Mouse (Mus musculus) CD4-positive, CD25-positive, alpha-beta regulatory T cell, adult 9 weeks (primary cell): ENCODE measurements around the gene Syvn1. TPM values are rescaled to one million over a fixed set of nuclear protein-coding genes. Genes with fewer than 3 reads are reported as not detected.

Experiments used
- polyA plus RNA-seq: library from polyadenylated mRNA; unstranded; fragments of 100-300 nt; shearing (Covaris generic); gene quantifications from one replicate; pipeline ENCODE4 v1.2.1, GENCODE M21; 2017

Gene Syvn1
- 51.3 TPM for polyA plus RNA-seq

DNA sequence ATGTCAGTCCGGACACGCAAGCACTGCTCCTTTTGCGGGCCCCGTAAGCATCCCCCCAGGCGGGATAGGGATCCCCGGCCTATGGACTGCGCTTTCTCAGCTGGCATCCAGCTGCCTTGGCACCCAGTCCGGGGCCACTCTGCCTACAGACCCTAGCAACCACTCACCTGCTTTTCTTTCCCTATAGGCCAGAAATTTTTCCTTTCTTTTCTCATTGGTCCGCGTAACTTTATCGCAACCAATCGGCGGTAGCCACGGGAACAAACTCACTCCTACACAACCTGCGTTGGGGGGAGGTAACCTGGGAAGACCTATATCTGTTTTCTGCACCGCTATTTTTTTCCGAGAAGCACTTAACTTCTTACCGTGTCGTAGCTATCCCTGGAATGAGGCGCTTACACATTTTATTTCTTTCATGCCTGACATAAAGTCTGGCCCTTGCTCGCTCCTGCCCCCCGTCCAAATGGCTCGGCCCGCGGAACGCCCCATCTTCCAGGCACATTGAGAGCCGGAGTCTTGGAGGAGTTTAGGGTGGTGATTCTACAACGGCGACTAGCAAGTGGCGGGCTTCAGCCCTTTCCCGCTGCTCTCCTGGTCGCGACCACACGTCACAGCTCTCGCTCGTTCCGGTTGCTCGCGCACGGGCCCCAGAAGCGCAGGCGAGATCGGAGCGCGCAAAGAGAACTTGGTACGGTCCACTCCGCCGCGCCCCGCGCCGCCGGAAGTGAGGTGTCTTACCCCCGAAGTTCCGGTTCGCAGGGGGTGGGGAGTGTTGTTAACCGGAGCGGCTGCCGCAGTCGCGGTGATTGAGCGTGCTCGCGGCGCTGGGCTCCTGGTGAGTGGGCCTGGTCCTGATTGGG, at the start of gene Syvn1:
Gene Syvn1 (plus strand): TSS at position 283 of the 860 bp plus-strand sequence.

DNA sequence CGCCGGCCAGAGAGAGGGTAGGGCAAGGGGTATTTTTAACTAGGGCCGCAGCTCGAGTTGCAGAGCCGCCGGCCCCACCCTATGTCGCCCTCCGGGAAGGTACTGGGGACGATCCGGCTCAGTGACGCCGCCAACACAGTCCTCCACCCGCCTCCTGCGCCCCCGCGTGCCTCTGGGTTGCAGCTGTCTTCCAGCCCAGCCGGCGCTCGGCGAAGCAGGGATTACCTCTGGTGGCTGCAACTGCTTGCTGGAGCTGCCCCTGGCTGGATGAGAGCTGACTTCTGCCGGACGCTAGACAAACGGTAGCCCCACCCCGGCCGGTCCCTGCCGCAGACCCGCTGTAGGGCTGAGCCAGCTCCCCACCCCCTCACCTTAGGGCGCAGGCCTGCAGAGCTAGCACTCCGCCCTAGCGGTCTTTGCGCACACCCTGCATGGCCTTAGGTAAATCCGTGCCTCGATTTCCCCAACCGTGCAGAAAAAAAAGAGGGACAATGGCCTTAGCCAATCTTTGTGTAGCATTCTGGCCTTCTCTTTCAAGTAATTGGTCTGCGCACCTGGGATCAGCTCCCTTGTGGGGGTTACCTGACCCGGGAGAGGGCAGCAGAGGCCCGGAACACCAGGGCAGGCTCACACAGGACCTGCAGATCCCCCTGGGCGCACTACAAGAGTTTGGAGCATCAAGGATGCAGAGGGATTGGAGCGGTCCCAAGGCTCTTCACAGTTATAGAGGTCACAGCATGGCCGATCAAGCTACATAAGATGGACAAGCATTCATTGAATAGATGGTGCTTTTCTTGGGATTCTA, 30.7 kb upstream of the Syvn1 start, which contains the start of gene Capn1:
Gene Capn1 (minus strand): TSS at position 387 of the 805 bp plus-strand sequence.

DNA sequence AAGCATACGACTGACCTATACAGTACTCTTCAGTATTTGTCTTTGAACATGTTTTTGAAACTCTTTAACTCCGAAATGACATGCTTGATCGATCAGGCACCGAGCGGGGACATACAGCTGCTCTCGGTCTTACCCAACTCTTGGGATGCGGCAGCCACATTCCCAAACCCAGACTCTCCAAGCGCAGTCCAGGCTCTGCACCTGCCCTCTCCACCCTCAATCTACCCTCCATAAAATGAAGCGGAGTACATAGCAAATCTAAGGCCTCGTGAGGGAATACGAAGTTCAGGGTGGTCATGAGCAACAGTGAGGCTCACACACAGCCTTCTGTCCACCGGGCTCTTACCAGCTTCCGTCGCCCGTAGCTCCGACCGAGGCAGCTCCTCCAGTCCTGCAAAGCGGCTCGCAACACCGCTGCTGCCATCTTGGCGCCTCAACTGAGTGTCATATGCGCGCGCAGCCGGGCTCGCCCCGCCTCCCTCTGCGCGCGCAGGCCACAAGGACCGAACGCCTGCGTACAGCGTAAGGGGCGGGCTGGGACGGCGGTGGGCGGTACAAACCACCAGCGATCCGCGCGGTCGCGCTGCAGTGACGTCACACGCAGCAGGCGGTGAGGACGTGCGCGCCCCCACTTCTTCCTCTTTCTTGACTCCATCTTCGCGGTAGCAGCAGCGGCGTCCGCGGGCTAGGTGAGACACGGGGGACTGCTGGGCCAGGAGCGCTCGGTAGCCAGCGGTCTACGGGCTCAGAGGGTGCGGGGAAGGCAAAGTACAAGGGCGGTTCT, 11.1 kb downstream of the Syvn1 start, which contains the start of the genes Mrpl49 and Fau:
Gene Mrpl49 (minus strand): TSS at position 473 of the 784 bp plus-strand sequence.
Gene Fau (plus strand): TSS at position 532 of the 784 bp plus-strand sequence.

DNA sequence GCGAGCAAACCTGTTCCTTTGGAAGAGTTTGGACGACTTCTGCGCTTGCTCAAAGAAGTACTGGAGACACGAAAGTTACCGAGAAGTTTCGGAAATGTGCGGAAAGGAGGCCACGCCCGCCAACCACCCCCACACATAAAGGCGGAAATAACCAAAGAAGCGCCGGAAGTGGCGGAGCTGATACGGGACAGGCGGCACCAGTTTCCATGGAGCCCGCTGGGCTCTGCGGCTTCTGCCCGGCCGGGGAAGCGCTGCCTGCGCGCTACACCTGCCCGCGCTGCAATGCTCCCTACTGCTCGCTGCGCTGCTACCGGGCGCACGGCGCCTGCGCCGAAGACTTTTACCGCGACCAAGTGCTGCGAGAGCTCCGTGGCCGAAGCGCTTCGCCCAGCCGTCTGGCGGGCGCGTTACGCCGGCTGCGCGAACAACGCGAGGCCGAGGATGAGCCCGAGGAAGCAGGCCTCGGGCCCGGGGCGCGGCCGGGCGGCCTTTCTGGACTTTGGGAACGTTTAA, 14.7 kb downstream of the Syvn1 start, which contains the start of gene Znhit2:
Gene Znhit2 (plus strand): TSS at position 172 of the 513 bp plus-strand sequence.

DNA sequence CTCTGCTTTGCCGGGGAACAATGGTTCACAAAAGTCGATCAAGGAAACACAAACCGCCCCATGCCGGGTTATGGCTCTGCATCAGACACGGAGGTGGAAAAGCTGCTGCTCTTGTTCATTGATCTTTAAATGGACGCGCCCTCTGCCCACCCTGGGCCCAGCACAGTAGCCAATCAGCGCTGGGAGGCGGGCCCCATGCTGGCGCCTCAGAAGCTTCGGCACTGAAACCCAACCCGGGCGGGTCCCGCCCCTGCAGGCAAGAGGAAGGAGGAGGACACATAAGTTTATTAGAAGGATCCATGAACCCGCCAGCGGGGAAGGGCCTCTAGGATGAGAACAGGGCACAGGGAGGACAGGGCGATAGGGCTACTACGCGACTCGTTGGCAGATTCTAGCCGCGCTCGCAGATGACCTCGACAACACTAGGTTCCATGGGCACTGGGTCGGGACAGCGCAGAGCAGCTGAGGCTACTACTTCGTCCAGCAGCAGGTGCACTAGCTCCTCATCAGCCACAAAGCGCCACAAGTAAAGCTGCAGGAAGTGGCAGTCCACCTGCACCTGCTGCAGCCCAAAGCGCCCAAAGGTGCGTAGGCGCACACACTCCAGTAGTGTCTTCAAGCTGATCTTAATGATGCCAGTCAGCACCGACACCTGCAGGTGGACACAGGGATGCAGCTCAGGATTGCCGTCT, 21.5 kb downstream of the Syvn1 start, which contains the start of gene Tm7sf2:
Gene Tm7sf2 (minus strand): TSS at position 650 of the 692 bp plus-strand sequence.

DNA sequence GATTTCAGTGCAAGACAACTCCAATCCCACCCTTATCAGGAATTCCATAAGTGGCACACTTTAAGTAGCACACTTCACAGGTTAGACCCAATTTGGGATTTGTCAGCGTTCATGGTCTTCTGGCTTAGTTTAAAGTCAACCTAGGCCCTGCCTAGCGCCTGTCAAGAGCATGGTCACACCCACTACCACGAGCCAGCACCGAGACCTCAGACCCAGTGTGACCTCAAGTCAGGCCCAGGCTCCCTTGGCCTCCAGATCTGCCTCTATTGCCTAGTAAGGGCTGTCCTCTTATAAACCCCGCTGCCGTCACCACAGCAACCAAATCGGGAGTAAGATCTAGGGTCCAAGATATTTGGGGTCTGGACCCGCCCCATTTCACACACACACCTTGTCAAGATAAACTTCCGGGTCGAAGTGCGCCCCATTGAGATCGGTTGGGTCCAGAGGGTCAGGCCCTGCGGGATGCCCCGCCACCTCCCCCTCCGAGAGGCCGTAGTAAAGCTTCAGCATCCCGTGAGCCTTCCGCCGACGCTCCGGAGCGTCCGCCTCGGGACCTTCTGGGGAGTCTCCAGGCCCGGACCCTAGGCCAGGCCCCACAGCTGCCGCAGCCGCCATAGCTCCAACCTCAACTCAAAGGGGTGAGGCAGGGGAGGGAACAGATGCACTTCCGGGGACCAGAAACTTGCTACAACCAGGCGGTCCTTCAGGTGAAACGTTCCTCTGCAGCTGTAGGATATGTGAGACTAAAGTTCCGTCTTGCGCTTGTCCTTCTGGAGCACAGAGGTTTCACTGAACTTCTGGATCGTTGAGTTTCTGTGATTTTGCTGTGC, 30.4 kb downstream of the Syvn1 start, which contains the start of gene Vps51:
Gene Vps51 (minus strand): TSS at position 668 of the 830 bp plus-strand sequence.

DNA sequence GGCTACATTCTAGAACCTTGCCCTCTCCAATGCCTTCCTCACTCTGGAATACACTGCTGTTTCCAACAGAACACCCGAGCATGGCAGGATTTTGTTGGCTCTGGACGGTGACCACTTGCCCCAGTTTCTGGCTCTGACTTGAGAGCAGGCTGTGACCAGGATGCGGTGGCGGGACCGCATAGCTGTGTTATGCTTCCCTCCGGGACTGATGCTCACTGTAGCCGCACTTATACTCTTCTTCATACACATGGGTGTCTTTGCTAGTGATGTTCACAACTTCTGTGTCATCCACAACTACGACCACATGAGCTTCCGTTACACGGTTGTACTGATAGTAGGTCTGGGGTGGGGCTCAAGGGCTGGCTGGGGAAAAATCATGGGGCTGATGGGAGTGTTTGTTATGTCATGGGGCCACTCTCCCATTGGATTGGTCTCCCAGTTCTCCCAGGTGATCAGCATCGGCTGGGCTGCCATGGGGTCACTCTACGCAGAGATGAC, 33.7 kb downstream of the Syvn1 start, which contains the start of gene Tmem262:
Gene Tmem262 (plus strand): TSS at position 51 of the 498 bp plus-strand sequence.

DNA sequence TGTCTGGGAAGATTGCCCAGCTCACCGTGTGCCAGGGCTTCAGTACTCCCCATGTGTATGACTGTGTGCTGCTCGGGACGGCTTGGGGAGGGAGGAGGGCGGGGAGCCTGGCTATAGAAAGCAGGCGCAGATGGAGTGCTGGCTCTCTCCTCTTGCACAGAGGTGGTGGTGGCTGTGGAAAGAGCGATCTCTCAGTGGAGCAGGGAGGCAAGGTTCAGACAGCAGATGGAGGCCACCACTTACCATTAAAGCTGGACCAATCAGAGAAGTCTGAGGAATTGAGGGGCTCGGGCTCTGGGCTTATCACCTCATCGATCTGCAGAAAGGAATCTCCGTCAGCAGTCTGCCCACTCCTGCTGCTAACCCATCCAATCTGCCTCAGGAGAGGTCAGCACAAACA, 35.8 kb downstream of the Syvn1 start, which contains the start of gene Gm28374:
Gene Gm28374 (minus strand): TSS at position 101 of the 400 bp plus-strand sequence.

DNA sequence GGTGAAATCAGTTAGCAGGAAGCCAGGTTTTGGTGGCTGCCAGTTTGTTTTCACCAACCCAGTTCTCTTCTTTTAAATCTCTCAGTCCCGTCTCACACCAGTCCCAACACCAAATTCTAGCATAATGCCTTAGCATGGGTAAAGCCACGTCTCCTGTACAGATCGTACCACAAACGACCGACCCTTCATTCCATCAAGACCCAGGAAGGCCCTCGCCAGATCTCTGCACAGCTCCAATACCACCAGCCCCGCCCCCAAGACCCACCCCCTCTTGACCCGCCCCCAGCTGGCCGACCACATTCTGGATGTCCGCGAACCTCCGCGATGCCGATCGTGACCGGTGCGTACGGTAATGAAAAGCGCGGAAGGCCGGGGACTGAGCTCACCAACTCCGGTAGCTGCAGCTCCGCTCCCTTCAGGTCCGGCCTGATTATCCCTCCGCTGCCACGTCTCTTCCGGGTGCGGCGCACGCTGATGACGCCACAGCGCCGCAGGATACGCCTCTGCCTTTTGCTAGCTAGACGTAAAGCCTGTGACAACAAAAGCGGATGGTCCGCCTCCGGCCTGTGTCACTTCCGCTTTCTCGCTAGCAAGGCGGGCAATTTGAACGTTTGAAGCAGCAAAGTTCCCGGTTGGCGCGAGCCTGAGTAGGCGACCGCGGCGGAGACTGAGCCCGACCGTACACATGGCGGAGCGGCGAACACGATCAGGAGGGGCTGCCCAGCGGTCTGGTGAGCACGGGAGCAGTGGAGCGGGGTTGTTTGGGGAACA, 38.3 kb downstream of the Syvn1 start, which contains the start of the genes Zfpl1 and Cdca5:
Gene Zfpl1 (minus strand): TSS at position 479 of the 771 bp plus-strand sequence.
Gene Cdca5 (plus strand): TSS at position 506 of the 771 bp plus-strand sequence.

DNA sequence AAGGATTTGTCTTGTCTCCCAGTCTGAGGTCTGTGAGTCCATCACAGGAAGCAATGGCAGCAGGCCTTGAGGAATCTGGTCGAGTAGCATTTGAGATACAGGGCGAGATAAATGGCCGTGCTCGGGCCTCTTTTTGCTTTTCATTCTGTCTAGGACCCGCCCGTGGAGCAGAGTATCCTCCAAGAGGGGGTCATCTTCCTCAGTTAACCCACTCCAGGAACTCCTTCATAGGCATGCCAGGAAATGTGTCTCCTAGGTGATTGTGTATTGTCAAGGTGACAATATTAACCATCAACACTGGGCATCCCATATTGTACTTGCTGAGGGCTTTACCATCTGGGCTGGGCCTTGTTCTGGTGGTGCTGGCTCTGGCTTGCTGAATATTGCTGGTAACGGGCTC, 47.7 kb downstream of the Syvn1 start, which contains the start of gene AC131692.1:
Gene AC131692.1 (plus strand): TSS at position 301 of the 400 bp plus-strand sequence.

Other genes starting within 250 kb of the Syvn1 start
- 335 TPM for gene Frmd8, start 171.3 kb upstream of the Syvn1 start, polyA plus RNA-seq
- gene Slc25a45, start 168.8 kb upstream of the Syvn1 start, polyA plus RNA-seq: 44.8 TPM
- 0.36 TPM for gene Tigd3, start 152.4 kb upstream of the Syvn1 start, polyA plus RNA-seq
- 210 TPM for gene Dpf2, start 133.6 kb upstream of the Syvn1 start, polyA plus RNA-seq
- gene Cdc42ep2, start 121.8 kb upstream of the Syvn1 start, polyA plus RNA-seq: 0.14 TPM
- 57.4 TPM for gene Pola2, start 82.4 kb upstream of the Syvn1 start, polyA plus RNA-seq
- gene Slc22a20, start 60.4 kb upstream of the Syvn1 start, polyA plus RNA-seq: not detected
- 84.5 TPM for gene Capn1, start 30.7 kb upstream of the Syvn1 start, polyA plus RNA-seq
- gene Mrpl49, start 11.2 kb downstream of the Syvn1 start, polyA plus RNA-seq: 61.3 TPM
- 1,170 TPM for gene Fau, start 11.3 kb downstream of the Syvn1 start, polyA plus RNA-seq
- gene Znhit2, start 14.6 kb downstream of the Syvn1 start, polyA plus RNA-seq: 5.8 TPM
- 15.6 TPM for gene Tm7sf2, start 21.8 kb downstream of the Syvn1 start, polyA plus RNA-seq
- gene Vps51, start 30.7 kb downstream of the Syvn1 start, polyA plus RNA-seq: 73.4 TPM
- not detected for gene Tmem262, start 33.5 kb downstream of the Syvn1 start, polyA plus RNA-seq
- 1.7 TPM for gene Gm28374, start 35.7 kb downstream of the Syvn1 start, polyA plus RNA-seq
- 47.2 TPM for gene Zfpl1, start 38.4 kb downstream of the Syvn1 start, polyA plus RNA-seq
- gene Cdca5, start 38.4 kb downstream of the Syvn1 start, polyA plus RNA-seq: 3.9 TPM
- gene AC131692.1, start 47.8 kb downstream of the Syvn1 start, polyA plus RNA-seq: not detected
- not detected for gene Naaladl1, start 59.2 kb downstream of the Syvn1 start, polyA plus RNA-seq
- 1.5 TPM for gene Sac3d1, start 72.1 kb downstream of the Syvn1 start, polyA plus RNA-seq
- 42.8 TPM for gene Snx15, start 81.7 kb downstream of the Syvn1 start, polyA plus RNA-seq
- not detected for gene Batf2, start 94.4 kb downstream of the Syvn1 start, polyA plus RNA-seq
- gene Arl2, start 95.0 kb downstream of the Syvn1 start, polyA plus RNA-seq: 28.6 TPM
- not detected for gene Majin, start 137.8 kb downstream of the Syvn1 start, polyA plus RNA-seq
- gene Gpha2, start 179.8 kb downstream of the Syvn1 start, polyA plus RNA-seq: not detected
- 6.7 TPM for gene Ppp2r5b, start 189.3 kb downstream of the Syvn1 start, polyA plus RNA-seq
- 42.5 TPM for gene Atg2a, start 195.1 kb downstream of the Syvn1 start, polyA plus RNA-seq
- 8.5 TPM for gene Ehd1, start 230.1 kb downstream of the Syvn1 start, polyA plus RNA-seq